Mouse (Mus musculus) megakaryocyte, embryonic 14.5 days (primary cell): ENCODE measurements around the gene Atg16l1.

Experiments used
- FLI1 ChIP-seq: IDR thresholded peaks from 2 replicates; pipeline ENCODE4 v1.6.1; 2012; ENCODE audit warnings: low read length, inconsistent platforms, mixed read lengths
- GATA1 ChIP-seq: IDR thresholded peaks from 3 replicates; pipeline ENCODE4 v1.6.1; 2012; ENCODE audit warnings: mixed read lengths, low read length, inconsistent platforms, borderline replicate concordance

- TF ChIP-seq GATA1 (no peak), FLI1 (no peak)
These were observed 33.6 kb upstream of the Atg16l1 start for GRCm38 (mm10) chr1:87722081-87722480.
